Mouse (Mus musculus) CH12.LX (cell line): ENCODE data around the gene Cenpb. TPM values are rescaled to one million over a fixed set of nuclear protein-coding genes. Genes with fewer than 3 reads are reported as not detected.

ENCODE experiments used
- DNase-seq: peaks from one replicate; pipeline ENCODE4 v3.0.0-alpha.2; 2013; ENCODE audit errors: extremely low read depth
- H3K27ac ChIP-seq: 2 replicates; pipeline ENCODE4 v1.5.1; 2012; ENCODE audit warnings: low read depth, mild to moderate bottlenecking, control low read depth, moderate library complexity; ENCODE audit not compliant: insufficient read depth
- H3K27me3 ChIP-seq: replicated peaks from 2 replicates; pipeline ENCODE3; 2012; ENCODE audit warnings: inconsistent platforms
- H3K36me3 ChIP-seq, 2 experiments: replicated peaks in 1 of 2; 2 replicates each; pipeline versions ENCODE3 to v1.6.1; 2012; ENCODE audit warnings: inconsistent platforms in 1 of 2, low read length in 1 of 2, mild to moderate bottlenecking in 1 of 2, mixed read lengths in 1 of 2, moderate library complexity in 1 of 2; ENCODE audit not compliant: control insufficient read depth in 1 of 2, insufficient read depth in 1 of 2
- H3K4me1 ChIP-seq, 2 experiments: 2 replicates each; pipeline ENCODE4 v1.6.1; 2012; ENCODE audit warnings: inconsistent platforms in 1 of 2, moderate library complexity in 1 of 2; ENCODE audit not compliant: insufficient read depth in 2 of 2, control insufficient read depth in 1 of 2
- H3K4me2 ChIP-seq: 2 replicates; pipeline ENCODE4 v1.6.1; 2012; ENCODE audit warnings: low read depth, mild to moderate bottlenecking, control low read depth; ENCODE audit not compliant: poor library complexity, insufficient read depth, severe bottlenecking
- H3K4me3 ChIP-seq, 3 experiments: fragments of 150-350 bp in 1 of 3; sonication (generic) in 1 of 3; replicated peaks in 1 of 3; 2 replicates each; pipeline versions ENCODE3 to v1.5.1; 2011 to 2012; ENCODE audit warnings: low read depth in 2 of 3, low read length in 2 of 3, mild to moderate bottlenecking in 2 of 3, moderate library complexity in 2 of 3, control low read depth in 1 of 3, improper control_type of control experiment in 1 of 3, inconsistent platforms in 1 of 3, mixed read lengths in 1 of 3; ENCODE audit not compliant: poor library complexity in 1 of 3
- H3K79me2 ChIP-seq: replicated peaks from 2 replicates; pipeline ENCODE4 v1.6.1; 2012; ENCODE audit warnings: mild to moderate bottlenecking, moderate library complexity; ENCODE audit not compliant: control insufficient read depth, poor library complexity, insufficient read depth, severe bottlenecking; ENCODE audit errors: extremely low read depth
- H3K9ac ChIP-seq: 2 replicates; pipeline ENCODE4 v1.6.1; 2012; ENCODE audit warnings: low read depth, mild to moderate bottlenecking, control low read depth, moderate library complexity; ENCODE audit not compliant: insufficient read depth
- H3K9me3 ChIP-seq: replicated peaks from 2 replicates; pipeline ENCODE3; 2012; ENCODE audit warnings: low read length, inconsistent platforms, mixed read lengths
- CHD1 ChIP-seq: IDR thresholded peaks from 2 replicates; pipeline ENCODE4 v1.6.1; 2012; ENCODE audit warnings: low read depth, low read length, improper control_type of control experiment, inconsistent platforms
- CTCF ChIP-seq, 2 experiments: IDR thresholded peaks in 1 of 2; conservative IDR thresholded peaks in 1 of 2; 2 replicates each; pipeline ENCODE4 v1.5.1; 2011 to 2012; ENCODE audit warnings: low read depth in 2 of 2, low read length in 2 of 2, improper control_type of control experiment in 1 of 2, inconsistent platforms in 1 of 2, mild to moderate bottlenecking in 1 of 2, moderate library complexity in 1 of 2
- E2F4 ChIP-seq: IDR thresholded peaks from 2 replicates; pipeline ENCODE4 v1.6.1; 2011; ENCODE audit warnings: low read depth, low read length, improper control_type of control experiment; ENCODE audit not compliant: insufficient replicate concordance
- EP300 ChIP-seq: IDR thresholded peaks from 2 replicates; pipeline ENCODE4 v1.6.1; 2011; ENCODE audit warnings: low read length, improper control_type of control experiment
- HCFC1 ChIP-seq: IDR thresholded peaks from 2 replicates; pipeline ENCODE4 v1.6.1; 2012; ENCODE audit warnings: low read depth, mild to moderate bottlenecking, inconsistent platforms, low read length, improper control_type of control experiment
- JUND ChIP-seq: conservative IDR thresholded peaks from 2 replicates; pipeline ENCODE4 v1.6.1; 2011; ENCODE audit warnings: low read depth, low read length, improper control_type of control experiment
- KAT2A ChIP-seq: IDR thresholded peaks from 2 replicates; pipeline ENCODE4 v1.6.1; 2012; ENCODE audit warnings: low read length, improper control_type of control experiment, inconsistent platforms; ENCODE audit not compliant: insufficient replicate concordance
- MAFK ChIP-seq: IDR thresholded peaks from 2 replicates; pipeline ENCODE4 v1.6.1; 2011; ENCODE audit warnings: low read length, improper control_type of control experiment; ENCODE audit not compliant: insufficient replicate concordance
- MAZ ChIP-seq: IDR thresholded peaks from 2 replicates; pipeline ENCODE4 v1.6.1; 2012; ENCODE audit warnings: low read depth, mild to moderate bottlenecking, inconsistent platforms, low read length, improper control_type of control experiment, moderate library complexity
- RCOR1 ChIP-seq: conservative IDR thresholded peaks from 2 replicates; pipeline ENCODE4 v1.6.1; 2012; ENCODE audit warnings: low read depth, mild to moderate bottlenecking, inconsistent platforms, low read length, improper control_type of control experiment
- TBP ChIP-seq: conservative IDR thresholded peaks from 2 replicates; pipeline ENCODE4 v1.6.1; 2011; ENCODE audit warnings: low read depth, low read length, improper control_type of control experiment
- TCF12 ChIP-seq: IDR thresholded peaks from 2 replicates; pipeline ENCODE4 v1.6.1; 2014; ENCODE audit warnings: low read depth, mild to moderate bottlenecking, inconsistent platforms, low read length, improper control_type of control experiment
- UBTF ChIP-seq: IDR thresholded peaks from 2 replicates; pipeline ENCODE4 v1.6.1; 2012; ENCODE audit warnings: low read depth, mild to moderate bottlenecking, inconsistent platforms, low read length, improper control_type of control experiment, moderate library complexity
- USF1 ChIP-seq: IDR thresholded peaks from 2 replicates; pipeline ENCODE4 v1.6.1; 2014; ENCODE audit warnings: low read depth, mild to moderate bottlenecking, inconsistent platforms, low read length, improper control_type of control experiment
- USF2 ChIP-seq: conservative IDR thresholded peaks from 2 replicates; pipeline ENCODE4 v1.6.1; 2011; ENCODE audit warnings: low read depth, low read length, improper control_type of control experiment
- ZKSCAN1 ChIP-seq: IDR thresholded peaks from 2 replicates; pipeline ENCODE4 v1.6.1; 2012; ENCODE audit warnings: low read depth, inconsistent platforms, low read length, improper control_type of control experiment, borderline replicate concordance
- dilution Hi-C: fragments of 300-500 bp; cut with MboI; formaldehyde crosslinking; loops from 2 replicates; pipeline ENCODE4 v1.14.3; 2020; ENCODE audit warnings: low sequenced_read_pairs; ENCODE audit not compliant: extremely low pct_unique_long_range_greater_than_20kb, extremely low pct_ligation_motif_present
- in situ Hi-C: fragments of 300-500 bp; cut with MboI; formaldehyde crosslinking; loops from 3 replicates; pipeline ENCODE4 v1.14.3; 2019; ENCODE audit warnings: low sequenced_read_pairs, low pct_ligation_motif_present, low pct_unique_long_range_greater_than_20kb, mixed read lengths
- polyA plus RNA-seq: library from polyadenylated mRNA; unstranded; fragments of >175 nt; gene quantifications from 2 replicates; pipeline ENCODE4 v1.2.1, GENCODE M21; 2012; ENCODE audit warnings: low read depth; ENCODE audit not compliant: insufficient read length
- total RNA-seq, 2 experiments: library from RNA; depleted of rRNA; stranded (reverse); fragments of 300-350 nt in 1 of 2; fragments of >200 nt in 1 of 2; gene quantifications; 2 replicates each; pipeline ENCODE4 v1.2.3; 2012 to 2014

The Cenpb gene
- total and polyA plus RNA-seq, 3 experiments = 18.1 to 26.6 (median 24.4) TPM

DNA sequence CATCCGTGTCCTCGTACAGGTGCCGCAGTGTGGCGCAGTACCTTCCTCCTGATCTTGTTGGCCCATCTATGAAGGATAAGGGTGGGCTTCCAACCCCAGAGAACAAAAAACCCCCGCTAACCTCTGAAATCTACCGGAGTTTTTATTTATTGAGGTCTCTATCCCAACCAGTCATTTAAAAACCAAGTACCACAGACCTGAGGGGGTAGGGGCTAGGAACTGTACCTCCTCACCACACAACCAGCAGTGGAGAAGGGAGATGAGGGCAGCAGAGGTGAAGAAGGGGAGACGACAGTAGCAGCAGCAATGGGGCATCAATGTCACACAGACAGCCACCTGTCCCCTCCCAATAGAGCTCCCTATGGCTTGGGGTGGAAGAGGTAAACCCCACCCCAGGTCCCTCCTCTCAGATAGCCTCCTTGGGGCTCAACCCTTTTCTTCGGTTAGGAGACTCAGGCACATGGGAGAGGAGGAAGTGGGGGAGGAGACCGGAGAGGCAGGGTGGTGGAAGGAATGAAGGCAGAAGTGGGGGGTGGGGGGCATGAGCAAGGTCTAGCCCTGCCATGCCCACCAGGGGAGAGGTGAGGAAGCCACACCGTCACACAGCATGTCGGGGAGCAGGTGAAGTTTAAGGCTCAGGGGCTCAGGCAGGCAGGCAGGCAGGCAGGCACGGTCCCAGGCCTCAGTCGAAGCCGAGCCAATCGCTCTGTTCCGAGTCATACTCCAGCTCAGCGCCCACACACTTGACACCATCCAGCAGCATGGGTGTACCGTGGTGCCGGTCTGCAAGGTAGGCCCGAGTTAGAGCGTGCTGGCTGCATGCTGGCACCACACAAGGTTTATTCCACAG lies 33.4 kb downstream of the Cenpb start:
- Histone ChIP-seq H3K9ac (no peak overlapping the region), H3K9me3 (no peaks in the 10 kb centered on the region), H3K36me3 (peaks cover 45 to 93% of the 10 kb centered on the region in 2 experiments), H3K4me3 (no peak overlapping the region), H3K4me2 (no peak overlapping the region)
- dilution Hi-C loops = no loop called here
- TF ChIP-seq TBP = no peak
- no peak for TF ChIP-seq MAZ
- TF ChIP-seq USF2 = no peak
- no peak for TF ChIP-seq RCOR1
- no peak for TF ChIP-seq EP300
- no peak for TF ChIP-seq CHD1
- no peak for TF ChIP-seq TCF12
- TF ChIP-seq ZKSCAN1 = no peak
- no peak for TF ChIP-seq UBTF
- TF ChIP-seq JUND = no peak
- no peak for TF ChIP-seq MAFK
- TF ChIP-seq KAT2A = no peak
- TF ChIP-seq HCFC1 = no peak
- TF ChIP-seq, all 38 proteins: peak for 0
- Histone ChIP-seq H3K27me3 (no peaks in the 10 kb centered on the region), H3K27ac (no peak overlapping the region), H3K79me2 (no peaks in the 10 kb centered on the region), H3K4me1 (0 out of 4 replicates have a peak, but pooled peaks cover 0 to 2% of the 10 kb centered on the region in 2 experiments)
- no peak for DNase-seq
- in situ Hi-C loops = no loop called here

GRCm38 (mm10) chr2:131145536-131145935 lies 34.3 kb downstream of the Cenpb start:
- no peak for DNase-seq
- dilution Hi-C loops (no loop called here), in situ Hi-C loops (no loop called here)
- Histone ChIP-seq H3K36me3 (peaks cover 42 to 92% of the 10 kb centered on the region in 2 experiments), H3K4me2 (no peak overlapping the region), H3K4me1 (0 out of 4 replicates have a peak, but pooled peaks cover 0 to 2% of the 10 kb centered on the region in 2 experiments), H3K27me3 (no peaks in the 10 kb centered on the region), H3K4me3 (no peak overlapping the region), H3K27ac (no peak overlapping the region), H3K9ac (no peak overlapping the region), H3K79me2 (no peaks in the 10 kb centered on the region), H3K9me3 (no peaks in the 10 kb centered on the region)
- no peak for TF ChIP-seq USF1
- TF ChIP-seq TCF12 = no peak
- TF ChIP-seq CTCF (conservative IDR thresholded peaks at IDR 0.05 in 1 of 2, IDR thresholded peaks at IDR 0.05 in 1 of 2; ENCODE audit: low read depth in 2 of 2, low read length in 2 of 2) = no peak
- no peak for TF ChIP-seq E2F4
- TF ChIP-seq TBP = no peak
